Mouse (Mus musculus): ENCODE data around the gene Agap1. TPM values are rescaled to one million over a fixed set of nuclear protein-coding genes. Genes with fewer than 3 reads are reported as not detected.

Agap1 gene
- polyA plus RNA-seq, 1 experiment from 2014 or later: 4.8 TPM

- no peaks in the 10 kb centered on the region for H3K4me1 ChIP-seq (ENCODE audit: control insufficient read depth, insufficient read depth, low read length)
- H3K9me3 ChIP-seq (ENCODE audit: control insufficient read depth, low read length): no peaks in the 10 kb centered on the region
- no peaks in the 10 kb centered on the region for H3K27me3 ChIP-seq (replicated peaks; ENCODE audit: control insufficient read depth, insufficient read depth, low read length)
- no peak overlapping the region for H3K4me2 ChIP-seq (ENCODE audit: low read depth, low read length)
- ATAC-seq: no peak
- no peak overlapping the region for H3K27ac ChIP-seq (ENCODE audit: low read length)
- 46% methylated on average over 11 of the region's 11 CpGs for WGBS
- H3K9ac ChIP-seq (ENCODE audit: low read depth, low read length): no peak overlapping the region
- no peaks in the 10 kb centered on the region for H3K36me3 ChIP-seq (ENCODE audit: control insufficient read depth, insufficient read depth, low read length)
- H3K4me3 ChIP-seq (ENCODE audit: low read length): no peak overlapping the region
These were observed 202.2 kb downstream of the Agap1 start for GRCm38 (mm10) chr1:89656643-89657321.

DNA sequence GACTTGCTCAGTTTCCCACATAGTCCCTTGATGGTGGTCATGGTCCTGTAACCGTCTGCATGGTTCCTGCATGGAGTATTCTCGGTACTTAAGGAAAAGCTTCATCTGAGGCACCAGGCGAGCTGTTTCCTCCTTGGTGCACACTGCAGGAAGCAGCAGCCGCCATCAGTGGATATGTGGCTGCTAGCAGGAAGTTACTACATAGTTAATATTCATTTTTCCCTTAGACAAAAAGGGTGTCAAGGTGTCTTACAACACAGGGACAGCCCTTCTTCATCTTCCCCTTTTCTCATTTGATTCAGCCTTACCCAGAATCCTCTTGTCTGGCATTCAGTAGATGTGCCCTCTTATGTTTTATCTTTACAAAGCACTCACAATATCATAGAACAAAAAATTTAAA lies 206.2 kb downstream of the Agap1 start:
- Histone ChIP-seq H3K4me2 (ENCODE audit: low read depth, low read length) (no peak overlapping the region), H3K4me3 (ENCODE audit: low read length) (no peak overlapping the region), H3K27ac (ENCODE audit: low read length) (no peak overlapping the region), H3K9ac (ENCODE audit: low read depth, low read length) (no peak overlapping the region), H3K4me1 (ENCODE audit: control insufficient read depth, insufficient read depth, low read length) (no peaks in the 10 kb centered on the region), H3K36me3 (ENCODE audit: control insufficient read depth, insufficient read depth, low read length) (no peaks in the 10 kb centered on the region), H3K27me3 (replicated peaks; ENCODE audit: control insufficient read depth, insufficient read depth, low read length) (no peaks in the 10 kb centered on the region), H3K9me3 (ENCODE audit: control insufficient read depth, low read length) (no peaks in the 10 kb centered on the region)
- ATAC-seq: no peak
- 89% methylated on average over 4 of the region's 4 CpGs for WGBS

GRCm38 (mm10) chr1:89666154-89666553 lies 211.5 kb downstream of the Agap1 start:
- Histone ChIP-seq H3K4me2 (ENCODE audit: low read depth, low read length) (no peak overlapping the region), H3K9me3 (ENCODE audit: control insufficient read depth, low read length) (no peaks in the 10 kb centered on the region), H3K4me1 (ENCODE audit: control insufficient read depth, insufficient read depth, low read length) (no peaks in the 10 kb centered on the region), H3K27me3 (replicated peaks; ENCODE audit: control insufficient read depth, insufficient read depth, low read length) (no peaks in the 10 kb centered on the region), H3K27ac (ENCODE audit: low read length) (no peak overlapping the region), H3K9ac (ENCODE audit: low read depth, low read length) (no peak overlapping the region), H3K36me3 (ENCODE audit: control insufficient read depth, insufficient read depth, low read length) (no peaks in the 10 kb centered on the region), H3K4me3 (ENCODE audit: low read length) (no peak overlapping the region)
- WGBS: 87% methylated on average over 5 of the region's 5 CpGs
- ATAC-seq: no peak

DNA sequence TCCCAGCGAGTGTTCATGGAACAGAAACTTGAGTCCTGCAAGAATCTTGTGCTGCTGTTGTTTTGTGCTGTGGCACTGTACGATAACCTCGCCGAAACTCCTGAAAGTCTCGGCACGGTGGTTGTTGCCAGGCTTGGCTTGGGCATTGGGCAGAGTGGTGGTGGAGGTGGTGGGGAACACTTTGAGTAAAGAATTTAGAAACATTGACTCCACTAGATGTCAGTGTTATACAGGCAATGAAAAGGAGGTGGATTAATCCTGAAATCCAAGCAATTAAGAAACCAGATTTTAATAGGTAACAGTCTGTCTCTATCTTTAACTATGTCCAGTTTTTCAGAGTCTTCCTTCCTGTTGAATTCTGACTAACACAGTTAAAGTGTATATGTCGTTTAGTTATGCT lies 212.8 kb downstream of the Agap1 start:
- no peak overlapping the region for H3K4me3 ChIP-seq (ENCODE audit: low read length)
- WGBS: 89% methylated on average over 7 of the region's 7 CpGs
- H3K27ac ChIP-seq (ENCODE audit: low read length): no peak overlapping the region
- no peaks in the 10 kb centered on the region for H3K36me3 ChIP-seq (ENCODE audit: control insufficient read depth, insufficient read depth, low read length)
- no peak overlapping the region for H3K9ac ChIP-seq (ENCODE audit: low read depth, low read length)
- no peaks in the 10 kb centered on the region for H3K9me3 ChIP-seq (ENCODE audit: control insufficient read depth, low read length)
- H3K27me3 ChIP-seq (replicated peaks; ENCODE audit: control insufficient read depth, insufficient read depth, low read length): no peaks in the 10 kb centered on the region
- no peak for ATAC-seq
- no peaks in the 10 kb centered on the region for H3K4me1 ChIP-seq (ENCODE audit: control insufficient read depth, insufficient read depth, low read length)
- H3K4me2 ChIP-seq (ENCODE audit: low read depth, low read length): no peak overlapping the region

GRCm38 (mm10) chr1:89668635-89669034 lies 214.0 kb downstream of the Agap1 start:
- Histone ChIP-seq H3K4me2 (ENCODE audit: low read depth, low read length) (no peak overlapping the region), H3K9ac (ENCODE audit: low read depth, low read length) (no peak overlapping the region), H3K27me3 (replicated peaks; ENCODE audit: control insufficient read depth, insufficient read depth, low read length) (no peaks in the 10 kb centered on the region), H3K4me3 (ENCODE audit: low read length) (no peak overlapping the region), H3K27ac (ENCODE audit: low read length) (no peak overlapping the region), H3K36me3 (ENCODE audit: control insufficient read depth, insufficient read depth, low read length) (no peaks in the 10 kb centered on the region; the same call in 1 of the 2 replicates), H3K9me3 (ENCODE audit: control insufficient read depth, low read length) (no peaks in the 10 kb centered on the region), H3K4me1 (ENCODE audit: control insufficient read depth, insufficient read depth, low read length) (no peaks in the 10 kb centered on the region)
- 62% methylated on average over 9 of the region's 9 CpGs for WGBS
- no peak for ATAC-seq

- Histone ChIP-seq H3K36me3 (ENCODE audit: control insufficient read depth, insufficient read depth, low read length) (no peaks in the 10 kb centered on the region; the same call in none of the 2 replicates), H3K27me3 (replicated peaks; ENCODE audit: control insufficient read depth, insufficient read depth, low read length) (no peaks in the 10 kb centered on the region), H3K9ac (ENCODE audit: low read depth, low read length) (no peak overlapping the region), H3K4me1 (ENCODE audit: control insufficient read depth, insufficient read depth, low read length) (no peaks in the 10 kb centered on the region), H3K9me3 (ENCODE audit: control insufficient read depth, low read length) (no peaks in the 10 kb centered on the region), H3K4me2 (ENCODE audit: low read depth, low read length) (no peak overlapping the region), H3K4me3 (ENCODE audit: low read length) (no peak overlapping the region), H3K27ac (ENCODE audit: low read length) (no peak overlapping the region)
- no peak for ATAC-seq
- WGBS: 87% methylated on average over 26 of the region's 26 CpGs
These were observed 216.6 kb downstream of the Agap1 start for GRCm38 (mm10) chr1:89671110-89671787.

DNA sequence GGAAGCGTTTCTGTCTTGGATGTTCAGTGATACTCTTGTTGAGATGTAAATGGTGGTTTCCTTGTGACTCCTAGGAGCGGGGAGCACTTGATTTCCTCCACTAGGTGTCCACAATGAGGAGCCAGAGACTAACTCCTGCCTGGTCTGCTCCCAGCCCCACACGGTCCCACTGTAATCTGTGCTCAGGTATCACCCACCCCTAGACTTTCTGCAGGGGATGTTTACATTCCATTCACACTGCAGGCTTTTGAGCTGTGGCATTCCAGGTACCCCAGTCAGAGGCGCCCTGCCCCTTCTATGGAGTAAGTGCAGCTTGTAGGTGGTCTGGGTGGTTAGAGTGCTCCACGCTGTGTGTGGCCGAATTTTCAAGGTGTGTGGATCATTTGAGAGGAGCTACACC lies 218.5 kb downstream of the Agap1 start:
- Histone ChIP-seq H3K4me1 (ENCODE audit: control insufficient read depth, insufficient read depth, low read length) (no peaks in the 10 kb centered on the region), H3K36me3 (ENCODE audit: control insufficient read depth, insufficient read depth, low read length) (no peaks in the 10 kb centered on the region; the same call in none of the 2 replicates), H3K9me3 (ENCODE audit: control insufficient read depth, low read length) (no peaks in the 10 kb centered on the region), H3K27me3 (replicated peaks; ENCODE audit: control insufficient read depth, insufficient read depth, low read length) (no peaks in the 10 kb centered on the region), H3K9ac (ENCODE audit: low read depth, low read length) (no peak overlapping the region), H3K27ac (ENCODE audit: low read length) (no peak overlapping the region), H3K4me2 (ENCODE audit: low read depth, low read length) (no peak overlapping the region), H3K4me3 (ENCODE audit: low read length) (no peak overlapping the region)
- ATAC-seq: no peak
- 82% methylated on average over 6 of the region's 6 CpGs for WGBS

GRCm38 (mm10) chr1:89673686-89674085 lies 219.1 kb downstream of the Agap1 start:
- H3K27me3 ChIP-seq (replicated peaks; ENCODE audit: control insufficient read depth, insufficient read depth, low read length): no peaks in the 10 kb centered on the region
- H3K9me3 ChIP-seq (ENCODE audit: control insufficient read depth, low read length): no peaks in the 10 kb centered on the region
- no peaks in the 10 kb centered on the region for H3K4me1 ChIP-seq (ENCODE audit: control insufficient read depth, insufficient read depth, low read length)
- H3K4me2 ChIP-seq (ENCODE audit: low read depth, low read length): no peak overlapping the region
- H3K36me3 ChIP-seq (ENCODE audit: control insufficient read depth, insufficient read depth, low read length): no peaks in the 10 kb centered on the region; the same call in none of the 2 replicates
- no peak for ATAC-seq
- no peak overlapping the region for H3K27ac ChIP-seq (ENCODE audit: low read length)
- no peak overlapping the region for H3K4me3 ChIP-seq (ENCODE audit: low read length)
- H3K9ac ChIP-seq (ENCODE audit: low read depth, low read length): no peak overlapping the region
- WGBS: 93% methylated on average over 3 of the region's 3 CpGs

GRCm38 (mm10) chr1:89674681-89675080 lies 220.1 kb downstream of the Agap1 start:
- H3K4me2 ChIP-seq (ENCODE audit: low read depth, low read length): no peak overlapping the region
- no peak overlapping the region for H3K4me3 ChIP-seq (ENCODE audit: low read length)
- no peak for ATAC-seq
- no peaks in the 10 kb centered on the region for H3K9me3 ChIP-seq (ENCODE audit: control insufficient read depth, low read length)
- no peaks in the 10 kb centered on the region; the same call in none of the 2 replicates for H3K36me3 ChIP-seq (ENCODE audit: control insufficient read depth, insufficient read depth, low read length)
- H3K4me1 ChIP-seq (ENCODE audit: control insufficient read depth, insufficient read depth, low read length): no peaks in the 10 kb centered on the region
- 85% methylated on average over 9 of the region's 9 CpGs for whole genome bisulfite sequencing
- H3K9ac ChIP-seq (ENCODE audit: low read depth, low read length): no peak overlapping the region
- H3K27me3 ChIP-seq (replicated peaks; ENCODE audit: control insufficient read depth, insufficient read depth, low read length): no peaks in the 10 kb centered on the region
- H3K27ac ChIP-seq (ENCODE audit: low read length): no peak overlapping the region

Data from intestine, embryonic 16.5 days (tissue).